9 mouse cellular contexts compared by ENCODE assay signal in genomic region chr17:31793521-31793920, GRCm38 (mm10).
DNase-seq lines count a peak whose midpoint lies in the region; ATAC-seq lines count a peak whose summit lies in the region.
"Had no signal": no experiment of that assay in that cellular context is flagged by ENCODE, and none has a peak within 500 bp of the region (broad histone marks: within the 10 kb centered on the region; RNA-seq: fewer than 3 reads in every experiment).

No protein-coding gene starts in this region.

- no peaks in the 10 kb centered on the region for H3K36me3 ChIP-seq in forebrain, embryonic 11.5 days (ENCODE audit: control insufficient read depth, insufficient read depth, low read length)
- no peaks in the 10 kb centered on the region for H3K36me3 ChIP-seq in forebrain, embryonic 16.5 days (ENCODE audit: control insufficient read depth, insufficient read depth)

- WGBS in forebrain, embryonic 11.5 days: 47% methylated on average over 10 of the region's 10 CpGs
- WGBS in forebrain, embryonic 16.5 days: 34% methylated on average over 10 of the region's 10 CpGs

- DNase-seq in forebrain, embryonic 11.5 days (ENCODE audit: low spot score): peak; percentile 62
- DNase-seq in kidney, adult 18-20 months: peak; percentile 46
- peak; percentile 57 for DNase-seq in lung, postnatal 14 days
- no peak for DNase-seq in MN1 (ENCODE audit: low spot score)
- no peak for DNase-seq in layer of hippocampus, adult 18-20 months (ENCODE audit: low spot score in 2 of 2)

- no peak overlapping the region for H3K9ac ChIP-seq in forebrain, embryonic 11.5 days (ENCODE audit: low read length)
- H3K9ac ChIP-seq in forebrain, embryonic 16.5 days (replicated peaks; ENCODE audit: low read depth, low read length): no peak overlapping the region

- no peak overlapping the region for H3K4me2 ChIP-seq in forebrain, embryonic 11.5 days (ENCODE audit: low read depth, low read length, severe bottlenecking)
- H3K4me2 ChIP-seq in forebrain, embryonic 16.5 days (ENCODE audit: low read length): no peak overlapping the region

- no peaks in the 10 kb centered on the region for H3K27me3 ChIP-seq in forebrain, embryonic 11.5 days (ENCODE audit: control insufficient read depth, insufficient read depth, low read length)
- no peaks in the 10 kb centered on the region for H3K27me3 ChIP-seq in forebrain, embryonic 16.5 days (replicated peaks; ENCODE audit: control insufficient read depth, insufficient read depth, low read length)
- H3K27me3 ChIP-seq: CH12.LX had no signal

- H3K9me3 ChIP-seq in forebrain, embryonic 11.5 days (ENCODE audit: control insufficient read depth, low read length): no peaks in the 10 kb centered on the region
- H3K9me3 ChIP-seq in forebrain, embryonic 16.5 days (ENCODE audit: control insufficient read depth, low read length): no peaks in the 10 kb centered on the region

- peaks cover 13% of the 10 kb centered on the region; the same call in 1 of the 2 replicates for H3K4me1 ChIP-seq in forebrain, embryonic 11.5 days (replicated peaks; ENCODE audit: control insufficient read depth, insufficient read depth, low read length)
- peaks cover 22% of the 10 kb centered on the region for H3K4me1 ChIP-seq in forebrain, embryonic 16.5 days (replicated peaks; ENCODE audit: control insufficient read depth, insufficient read depth, low read length)

- H3K4me3 ChIP-seq in forebrain, embryonic 11.5 days (ENCODE audit: low read depth, low read length): no peak overlapping the region
- H3K4me3 ChIP-seq in forebrain, embryonic 16.5 days (replicated peaks; ENCODE audit: low read length): no peak overlapping the region

- no peak overlapping the region for H3K27ac ChIP-seq in forebrain, embryonic 11.5 days (ENCODE audit: low read depth, low read length)
- no peak overlapping the region for H3K27ac ChIP-seq in forebrain, embryonic 16.5 days (ENCODE audit: low read length)

- ATAC-seq in forebrain, embryonic 11.5 days (replicated peaks; ENCODE audit: low FRiP score): no peak
- ATAC-seq in forebrain, embryonic 16.5 days: no peak
- peak; percentile 75 for ATAC-seq in common myeloid progenitor, adult 5-6 weeks (replicated peaks; ENCODE audit: low read depth, poor library complexity, severe bottlenecking)
- ATAC-seq in inflammation-experienced regulatory T-cells, adult 6 months: no peak

Comparison
In these comparisons a context has a peak if more than half of its experiments do, and no peak if none do; other contexts are left out.
1. DNase-seq: peak in forebrain, embryonic 11.5 days (single experiment), kidney, adult 18-20 months (single experiment) and lung, postnatal 14 days (single experiment); none in MN1 (single experiment) and layer of hippocampus, adult 18-20 months (0 of 2).